Mouse (Mus musculus): ENCODE measurements around the gene Ints7. TPM values are rescaled to one million over a fixed set of nuclear protein-coding genes. Genes with fewer than 3 reads are reported as not detected.

Gene Ints7
- total RNA-seq, 1 experiment from 2014 or later = 26.0 TPM

GRCm38 (mm10) chr1:191622801-191623200 lies 47.4 kb downstream of the Ints7 start:
- no peak for ATAC-seq (replicated peaks; ENCODE audit: insufficient number of reproducible peaks, low FRiP score, low TSS enrichment, poor library complexity, severe bottlenecking)

GRCm38 (mm10) chr1:191624492-191624891 lies 49.1 kb downstream of the Ints7 start:
- no peak for ATAC-seq (replicated peaks; ENCODE audit: insufficient number of reproducible peaks, low FRiP score, low TSS enrichment, poor library complexity, severe bottlenecking)

- no peak for ATAC-seq (replicated peaks; ENCODE audit: insufficient number of reproducible peaks, low FRiP score, low TSS enrichment, poor library complexity, severe bottlenecking)
Measured at GRCm38 (mm10) chr1:191625026-191625425, 49.6 kb downstream of the Ints7 start.

- no peak for ATAC-seq (replicated peaks; ENCODE audit: insufficient number of reproducible peaks, low FRiP score, low TSS enrichment, poor library complexity, severe bottlenecking)
Measured at GRCm38 (mm10) chr1:191625620-191626019, 50.2 kb downstream of the Ints7 start.

- ATAC-seq (replicated peaks; ENCODE audit: insufficient number of reproducible peaks, low FRiP score, low TSS enrichment, poor library complexity, severe bottlenecking) = no peak
Measured at GRCm38 (mm10) chr1:191628457-191629169, 53.2 kb downstream of the Ints7 start.

GRCm38 (mm10) chr1:191629170-191629636 lies 53.8 kb downstream of the Ints7 start:
- ATAC-seq (replicated peaks; ENCODE audit: insufficient number of reproducible peaks, low FRiP score, low TSS enrichment, poor library complexity, severe bottlenecking) = no peak

- ATAC-seq (replicated peaks; ENCODE audit: insufficient number of reproducible peaks, low FRiP score, low TSS enrichment, poor library complexity, severe bottlenecking) = no peak
Measured at GRCm38 (mm10) chr1:191632511-191633095, 57.2 kb downstream of the Ints7 start.

- no peak for ATAC-seq (replicated peaks; ENCODE audit: insufficient number of reproducible peaks, low FRiP score, low TSS enrichment, poor library complexity, severe bottlenecking)
Measured at GRCm38 (mm10) chr1:191634116-191634515, 58.7 kb downstream of the Ints7 start.

GRCm38 (mm10) chr1:191638404-191638803 lies 63.0 kb downstream of the Ints7 start:
- ATAC-seq (replicated peaks; ENCODE audit: insufficient number of reproducible peaks, low FRiP score, low TSS enrichment, poor library complexity, severe bottlenecking) = no peak

GRCm38 (mm10) chr1:191639200-191639807 lies 63.9 kb downstream of the Ints7 start:
- ATAC-seq (replicated peaks; ENCODE audit: insufficient number of reproducible peaks, low FRiP score, low TSS enrichment, poor library complexity, severe bottlenecking) = no peak

- ATAC-seq (replicated peaks; ENCODE audit: insufficient number of reproducible peaks, low FRiP score, low TSS enrichment, poor library complexity, severe bottlenecking) = no peak
Measured at GRCm38 (mm10) chr1:191640146-191640545, 64.7 kb downstream of the Ints7 start.

- no peak for ATAC-seq (replicated peaks; ENCODE audit: insufficient number of reproducible peaks, low FRiP score, low TSS enrichment, poor library complexity, severe bottlenecking)
Measured at GRCm38 (mm10) chr1:191640848-191641247, 65.4 kb downstream of the Ints7 start.

GRCm38 (mm10) chr1:191641438-191641837 lies 66.0 kb downstream of the Ints7 start:
- no peak for ATAC-seq (replicated peaks; ENCODE audit: insufficient number of reproducible peaks, low FRiP score, low TSS enrichment, poor library complexity, severe bottlenecking)

- ATAC-seq (replicated peaks; ENCODE audit: insufficient number of reproducible peaks, low FRiP score, low TSS enrichment, poor library complexity, severe bottlenecking) = no peak
Measured at GRCm38 (mm10) chr1:191642903-191643302, 67.5 kb downstream of the Ints7 start.

GRCm38 (mm10) chr1:191645921-191646320 lies 70.5 kb downstream of the Ints7 start:
- ATAC-seq (replicated peaks; ENCODE audit: insufficient number of reproducible peaks, low FRiP score, low TSS enrichment, poor library complexity, severe bottlenecking) = no peak

GRCm38 (mm10) chr1:191647590-191647989 lies 72.2 kb downstream of the Ints7 start:
- ATAC-seq (replicated peaks; ENCODE audit: insufficient number of reproducible peaks, low FRiP score, low TSS enrichment, poor library complexity, severe bottlenecking) = no peak

GRCm38 (mm10) chr1:191659441-191659840 lies 84.0 kb downstream of the Ints7 start:
- ATAC-seq (replicated peaks; ENCODE audit: insufficient number of reproducible peaks, low FRiP score, low TSS enrichment, poor library complexity, severe bottlenecking) = no peak

- 0 out of 2 replicates have a peak, but pooled peaks have one; percentile 25 for ATAC-seq (replicated peaks; ENCODE audit: insufficient number of reproducible peaks, low FRiP score, low TSS enrichment, poor library complexity, severe bottlenecking)
Measured at GRCm38 (mm10) chr1:191661019-191661796, 85.8 kb downstream of the Ints7 start.
